14 mouse cellular contexts compared by ENCODE assay signal in the genomic region with DNA sequence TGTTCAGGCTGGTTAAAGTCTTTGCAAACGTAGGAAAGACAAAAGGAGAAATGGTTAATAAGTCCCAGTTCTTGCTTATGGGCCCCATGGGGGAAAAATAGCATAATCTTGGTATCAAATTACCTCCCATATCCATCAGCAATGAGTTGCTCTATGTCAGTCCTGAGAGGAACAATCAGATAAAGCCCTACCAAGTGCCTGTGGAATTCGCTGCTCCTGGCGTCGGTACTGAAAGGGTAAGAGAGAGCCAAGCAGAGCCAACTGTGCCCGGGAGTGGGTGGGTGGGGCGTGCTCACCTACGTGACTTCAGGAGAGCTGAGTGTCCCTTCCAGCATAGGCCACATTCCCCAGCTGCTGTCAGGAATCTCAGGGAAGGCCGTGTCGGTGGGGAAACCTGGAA.
DNase-seq lines count a peak whose midpoint lies in the region; ATAC-seq lines count a peak whose summit lies in the region.
"Had no signal": no experiment of that assay in that cellular context is flagged by ENCODE, and none has a peak within 500 bp of the region (broad histone marks: within the 10 kb centered on the region; RNA-seq: fewer than 3 reads in every experiment).

No protein-coding gene starts in this region.

- H3K9me3 ChIP-seq in kidney, embryonic 15.5 days (replicated peaks) = no peaks in the 10 kb centered on the region
- no peaks in the 10 kb centered on the region for H3K9me3 ChIP-seq in stomach, embryonic 16.5 days (replicated peaks; ENCODE audit: control insufficient read depth, low read length)
- no peaks in the 10 kb centered on the region for H3K9me3 ChIP-seq in forebrain, embryonic 12.5 days
- H3K9me3 ChIP-seq: liver, embryonic 13.5 days; midbrain, embryonic 10.5 days had no signal

- 69% methylated on average over 9 of the region's 9 CpGs for WGBS in kidney, embryonic 15.5 days
- WGBS in stomach, embryonic 16.5 days = 47% methylated on average over 9 of the region's 9 CpGs
- 83% methylated on average over 9 of the region's 9 CpGs for WGBS in forebrain, embryonic 12.5 days

- 0 out of 2 replicates have a peak, but pooled peaks have one; percentile 18 for ATAC-seq in kidney, embryonic 15.5 days (replicated peaks; ENCODE audit: low FRiP score)
- ATAC-seq in stomach, embryonic 16.5 days (ENCODE audit: insufficient read depth, low FRiP score) = peak; percentile 79
- no peak for ATAC-seq in forebrain, embryonic 12.5 days (ENCODE audit: low FRiP score)

- H3K27ac ChIP-seq in kidney, embryonic 15.5 days = peak overlapping the region; percentile 75
- peak overlapping the region; percentile 39; the same call in 1 of the 2 replicates for H3K27ac ChIP-seq in stomach, embryonic 16.5 days (ENCODE audit: low read length)
- H3K27ac ChIP-seq in forebrain, embryonic 12.5 days = no peak overlapping the region
- H3K27ac ChIP-seq: liver, embryonic 13.5 days; midbrain, embryonic 10.5 days had no signal

- H3K4me1 ChIP-seq in kidney, embryonic 15.5 days = peaks cover 15% of the 10 kb centered on the region
- peaks cover 21% of the 10 kb centered on the region for H3K4me1 ChIP-seq in stomach, embryonic 16.5 days (ENCODE audit: control insufficient read depth, insufficient read depth, low read length)
- peaks cover 19% of the 10 kb centered on the region for H3K4me1 ChIP-seq in forebrain, embryonic 12.5 days
- H3K4me1 ChIP-seq: liver, embryonic 13.5 days had no signal

- H3K4me2 ChIP-seq in kidney, embryonic 15.5 days = no peak overlapping the region
- H3K4me2 ChIP-seq in stomach, embryonic 16.5 days (ENCODE audit: low read depth, low read length) = no peak overlapping the region
- H3K4me2 ChIP-seq in forebrain, embryonic 12.5 days = no peak overlapping the region
- H3K4me2 ChIP-seq: heart, embryonic 11.5 days; liver, embryonic 13.5 days had no signal

- no peaks in the 10 kb centered on the region for H3K27me3 ChIP-seq in kidney, embryonic 15.5 days
- no peaks in the 10 kb centered on the region for H3K27me3 ChIP-seq in stomach, embryonic 16.5 days (ENCODE audit: control insufficient read depth, insufficient read depth, low read length)
- no peaks in the 10 kb centered on the region for H3K27me3 ChIP-seq in forebrain, embryonic 12.5 days
- H3K27me3 ChIP-seq: liver, embryonic 13.5 days had no signal

- DNase-seq in adrenal gland, postnatal 10 days = peak; percentile 37
- DNase-seq in adrenal gland, postnatal 36 days = no peak
- DNase-seq in kidney, postnatal 14 days = no peak
- peak; percentile 67 to 76 for DNase-seq in lung, adult 18-20 months
- no peak for DNase-seq in left cerebral cortex, adult 9 months (ENCODE audit: low spot score in 2 of 2)
- DNase-seq: cerebellum, postnatal 36 days; liver, embryonic 13.5 days had no signal

- no peak overlapping the region for H3K9ac ChIP-seq in kidney, embryonic 15.5 days
- H3K9ac ChIP-seq in stomach, embryonic 16.5 days (ENCODE audit: low read length) = no peak overlapping the region
- H3K9ac ChIP-seq in forebrain, embryonic 12.5 days = no peak overlapping the region
- H3K9ac ChIP-seq: liver, embryonic 13.5 days had no signal

- no peaks in the 10 kb centered on the region for H3K36me3 ChIP-seq in kidney, embryonic 15.5 days
- no peaks in the 10 kb centered on the region for H3K36me3 ChIP-seq in stomach, embryonic 16.5 days (ENCODE audit: control insufficient read depth, insufficient read depth, low read length)
- H3K36me3 ChIP-seq in forebrain, embryonic 12.5 days (replicated peaks) = no peaks in the 10 kb centered on the region
- H3K36me3 ChIP-seq: G1E; liver, embryonic 13.5 days; midbrain, embryonic 10.5 days had no signal

- no peak overlapping the region for H3K4me3 ChIP-seq in kidney, embryonic 15.5 days (replicated peaks)
- H3K4me3 ChIP-seq in stomach, embryonic 16.5 days (replicated peaks; ENCODE audit: low read length) = no peak overlapping the region
- H3K4me3 ChIP-seq in forebrain, embryonic 12.5 days (replicated peaks) = no peak overlapping the region
- H3K4me3 ChIP-seq: erythroblast, embryonic 14.5 days; liver, embryonic 13.5 days; midbrain, embryonic 10.5 days had no signal

Comparison
In these comparisons a context has a peak if more than half of its experiments do, and no peak if none do; other contexts are left out.
1. DNase-seq: peak in adrenal gland, postnatal 10 days (single experiment) and lung, adult 18-20 months (2 of 2); none in adrenal gland, postnatal 36 days (0 of 2), kidney, postnatal 14 days (single experiment) and left cerebral cortex, adult 9 months (0 of 2).